Mouse (Mus musculus): ENCODE data around the gene Lrfn1. TPM values are rescaled to one million over a fixed set of nuclear protein-coding genes. Genes with fewer than 3 reads are reported as not detected.

Gene Lrfn1
- polyA plus RNA-seq, 1 experiment = 2.7 TPM

GRCm38 (mm10) chr7:28478854-28479253 lies 27.1 kb downstream of the Lrfn1 start:
- no peak for DNase-seq (ENCODE audit: low read depth in 1 of 2, low spot score in 2 of 2)
- Histone ChIP-seq H3K4me1 (ENCODE audit: control insufficient read depth, insufficient read depth, insufficient read length) (no peaks in the 10 kb centered on the region), H3K27me3 (ENCODE audit: control insufficient read depth, insufficient read depth, low read length) (no peaks in the 10 kb centered on the region), H3K36me3 (ENCODE audit: control insufficient read depth, insufficient read depth, low read length) (no peaks in the 10 kb centered on the region), H3K4me3 (ENCODE audit: extremely low read depth, insufficient read depth, insufficient read length) (no peak overlapping the region), H3K27ac (ENCODE audit: insufficient read depth, low read length) (no peak overlapping the region)
- TF ChIP-seq POLR2A (IDR thresholded peaks at IDR 0.05; ENCODE audit: low read depth, low read length) (no peak), CTCF (IDR thresholded peaks at IDR 0.05; ENCODE audit: extremely low read depth, insufficient read depth, insufficient read length, insufficient replicate concordance) (no peak)
- WGBS = 6% methylated on average over 8 of the region's 8 CpGs

GRCm38 (mm10) chr7:28482854-28483253 lies 31.1 kb downstream of the Lrfn1 start:
- no peak for DNase-seq (ENCODE audit: low read depth in 1 of 2, low spot score in 2 of 2)
- H3K36me3 ChIP-seq (ENCODE audit: control insufficient read depth, insufficient read depth, low read length) = no peaks in the 10 kb centered on the region
- TF ChIP-seq POLR2A (IDR thresholded peaks at IDR 0.05; ENCODE audit: low read depth, low read length) = no peak
- no peak overlapping the region for H3K27ac ChIP-seq (ENCODE audit: insufficient read depth, low read length)
- no peak overlapping the region for H3K4me3 ChIP-seq (ENCODE audit: extremely low read depth, insufficient read depth, insufficient read length)
- H3K27me3 ChIP-seq (ENCODE audit: control insufficient read depth, insufficient read depth, low read length) = no peaks in the 10 kb centered on the region; the same call in 1 of the 2 replicates
- no peaks in the 10 kb centered on the region for H3K4me1 ChIP-seq (ENCODE audit: control insufficient read depth, insufficient read depth, insufficient read length)
- 84% methylated on average over 11 of the region's 11 CpGs for WGBS

GRCm38 (mm10) chr7:28484192-28484591 lies 32.4 kb downstream of the Lrfn1 start:
- no peak for TF ChIP-seq POLR2A (IDR thresholded peaks at IDR 0.05; ENCODE audit: low read depth, low read length)
- TF ChIP-seq CTCF (IDR thresholded peaks at IDR 0.05; ENCODE audit: extremely low read depth, insufficient read depth, insufficient read length, insufficient replicate concordance) = no peak
- DNase-seq (ENCODE audit: low read depth in 1 of 2, low spot score in 2 of 2) = no peak
- Histone ChIP-seq H3K27me3 (ENCODE audit: control insufficient read depth, insufficient read depth, low read length) (peaks cover 1% of the 10 kb centered on the region; the same call in 1 of the 2 replicates), H3K36me3 (ENCODE audit: control insufficient read depth, insufficient read depth, low read length) (no peaks in the 10 kb centered on the region), H3K4me3 (ENCODE audit: extremely low read depth, insufficient read depth, insufficient read length) (no peak overlapping the region), H3K27ac (ENCODE audit: insufficient read depth, low read length) (no peak overlapping the region), H3K4me1 (ENCODE audit: control insufficient read depth, insufficient read depth, insufficient read length) (no peaks in the 10 kb centered on the region)
- WGBS = 82% methylated on average over 4 of the region's 4 CpGs

GRCm38 (mm10) chr7:28488030-28488491 lies 36.3 kb downstream of the Lrfn1 start:
- no peaks in the 10 kb centered on the region for H3K36me3 ChIP-seq (ENCODE audit: control insufficient read depth, insufficient read depth, low read length)
- no peak for DNase-seq (ENCODE audit: low read depth in 1 of 2, low spot score in 2 of 2)
- 11% methylated on average over 16 of the region's 16 CpGs for WGBS
- no peaks in the 10 kb centered on the region for H3K4me1 ChIP-seq (ENCODE audit: control insufficient read depth, insufficient read depth, insufficient read length)
- no peak overlapping the region for H3K27ac ChIP-seq (ENCODE audit: insufficient read depth, low read length)
- peaks cover 1% of the 10 kb centered on the region; the same call in 1 of the 2 replicates for H3K27me3 ChIP-seq (ENCODE audit: control insufficient read depth, insufficient read depth, low read length)
- TF ChIP-seq CTCF (IDR thresholded peaks at IDR 0.05; ENCODE audit: extremely low read depth, insufficient read depth, insufficient read length, insufficient replicate concordance) (no peak), POLR2A (IDR thresholded peaks at IDR 0.05; ENCODE audit: low read depth, low read length) (no peak)
- H3K4me3 ChIP-seq (ENCODE audit: extremely low read depth, insufficient read depth, insufficient read length) = no peak overlapping the region

GRCm38 (mm10) chr7:28490410-28490809 lies 38.6 kb downstream of the Lrfn1 start:
- no peaks in the 10 kb centered on the region for H3K36me3 ChIP-seq (ENCODE audit: control insufficient read depth, insufficient read depth, low read length)
- H3K4me1 ChIP-seq (ENCODE audit: control insufficient read depth, insufficient read depth, insufficient read length) = no peaks in the 10 kb centered on the region
- TF ChIP-seq POLR2A (IDR thresholded peaks at IDR 0.05; ENCODE audit: low read depth, low read length) (no peak), CTCF (IDR thresholded peaks at IDR 0.05; ENCODE audit: extremely low read depth, insufficient read depth, insufficient read length, insufficient replicate concordance) (peak; percentile 31; the same call in 1 of the 2 replicates)
- H3K27me3 ChIP-seq (ENCODE audit: control insufficient read depth, insufficient read depth, low read length) = peaks cover 1% of the 10 kb centered on the region; the same call in 1 of the 2 replicates
- H3K4me3 ChIP-seq (ENCODE audit: extremely low read depth, insufficient read depth, insufficient read length) = no peak overlapping the region
- no peak overlapping the region for H3K27ac ChIP-seq (ENCODE audit: insufficient read depth, low read length)
- WGBS = 12% methylated on average over 10 of the region's 10 CpGs
- DNase-seq (ENCODE audit: low read depth in 1 of 2, low spot score in 2 of 2) = peak; percentile 17 to 44

GRCm38 (mm10) chr7:28490903-28491302 lies 39.1 kb downstream of the Lrfn1 start:
- no peak overlapping the region for H3K4me3 ChIP-seq (ENCODE audit: extremely low read depth, insufficient read depth, insufficient read length)
- no peak overlapping the region for H3K27ac ChIP-seq (ENCODE audit: insufficient read depth, low read length)
- DNase-seq (ENCODE audit: low read depth in 1 of 2, low spot score in 2 of 2) = no peak
- peaks cover 1% of the 10 kb centered on the region; the same call in 1 of the 2 replicates for H3K27me3 ChIP-seq (ENCODE audit: control insufficient read depth, insufficient read depth, low read length)
- WGBS = 50% methylated on average over 14 of the region's 14 CpGs
- H3K4me1 ChIP-seq (ENCODE audit: control insufficient read depth, insufficient read depth, insufficient read length) = no peaks in the 10 kb centered on the region
- TF ChIP-seq POLR2A (IDR thresholded peaks at IDR 0.05; ENCODE audit: low read depth, low read length) = no peak
- TF ChIP-seq CTCF (IDR thresholded peaks at IDR 0.05; ENCODE audit: extremely low read depth, insufficient read depth, insufficient read length, insufficient replicate concordance) = no peak
- H3K36me3 ChIP-seq (ENCODE audit: control insufficient read depth, insufficient read depth, low read length) = no peaks in the 10 kb centered on the region

GRCm38 (mm10) chr7:28492310-28492709 lies 40.5 kb downstream of the Lrfn1 start:
- Histone ChIP-seq H3K4me1 (ENCODE audit: control insufficient read depth, insufficient read depth, insufficient read length) (no peaks in the 10 kb centered on the region), H3K4me3 (ENCODE audit: extremely low read depth, insufficient read depth, insufficient read length) (no peak overlapping the region), H3K27me3 (ENCODE audit: control insufficient read depth, insufficient read depth, low read length) (peaks cover 1% of the 10 kb centered on the region; the same call in 1 of the 2 replicates), H3K27ac (ENCODE audit: insufficient read depth, low read length) (no peak overlapping the region), H3K36me3 (ENCODE audit: control insufficient read depth, insufficient read depth, low read length) (no peaks in the 10 kb centered on the region)
- TF ChIP-seq POLR2A (IDR thresholded peaks at IDR 0.05; ENCODE audit: low read depth, low read length) = no peak
- TF ChIP-seq CTCF (IDR thresholded peaks at IDR 0.05; ENCODE audit: extremely low read depth, insufficient read depth, insufficient read length, insufficient replicate concordance) = no peak
- 87% methylated on average over 8 of the region's 8 CpGs for WGBS
- DNase-seq (ENCODE audit: low read depth in 1 of 2, low spot score in 2 of 2) = no peak
